Mouse (Mus musculus): ENCODE measurements at regions not wholly inside any gene's neighbourhood (a gene's known extent, or its start where the extent isn't known, plus 50 kb on each side); places are given as distances from the start of the nearest gene placed in this dataset.

- Histone ChIP-seq H3K27me3 (replicated peaks; ENCODE audit: control insufficient read depth, insufficient read depth, low read length) (no peaks in the 10 kb centered on the region), H3K27ac (ENCODE audit: insufficient read depth, low read depth, low read length) (no peak overlapping the region), H3K36me3 (ENCODE audit: control insufficient read depth, insufficient read depth, low read length) (no peaks in the 10 kb centered on the region), H3K4me3 (ENCODE audit: insufficient read depth, low read depth, low read length) (no peak overlapping the region), H3K4me1 (ENCODE audit: control insufficient read depth, insufficient read depth, low read length) (no peaks in the 10 kb centered on the region)
- DNase-seq = no peak
- TF ChIP-seq POLR2A (IDR thresholded peaks at IDR 0.05; ENCODE audit: low read depth, low read length) (no peak), CTCF (conservative IDR thresholded peaks at IDR 0.05; ENCODE audit: insufficient read depth, insufficient read length, low read depth, low read length) (no peak)
- WGBS = 81% methylated on average over 4 of the region's 4 CpGs
Measured at GRCm38 (mm10) chr13:83824926-83825325, 321.1 kb downstream of the Mef2c start.

DNA sequence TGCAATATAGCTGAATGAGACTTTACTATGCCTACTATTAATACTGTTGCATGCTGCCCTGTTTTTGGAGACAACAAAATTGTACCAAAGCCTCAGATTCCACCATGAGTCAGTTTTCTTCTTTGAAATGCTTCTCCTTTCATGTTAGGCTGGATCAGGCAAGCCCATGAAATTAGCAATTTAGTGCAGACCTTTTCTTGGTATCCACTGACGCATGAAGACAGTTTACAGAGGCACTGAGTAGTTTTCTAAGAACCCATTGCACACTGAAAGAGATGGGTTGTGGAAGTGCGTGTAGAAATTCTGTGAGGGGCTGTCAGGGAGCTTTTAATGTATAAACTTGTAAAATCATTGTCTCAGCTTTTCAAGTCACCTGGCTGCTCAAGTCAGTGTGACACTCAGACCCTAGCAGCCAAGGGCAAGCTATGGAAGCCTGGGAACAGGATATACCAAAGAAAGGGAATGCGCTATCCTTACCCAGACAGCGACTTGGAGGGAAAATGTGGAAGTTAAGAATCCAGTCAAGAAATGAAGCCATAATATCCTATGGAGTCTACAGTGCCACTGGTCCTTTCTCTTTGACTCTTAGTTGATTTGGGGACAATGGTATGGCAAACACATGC lies 323.1 kb downstream of the Mef2c start:
- no peak for TF ChIP-seq POLR2A (IDR thresholded peaks at IDR 0.05; ENCODE audit: low read depth, low read length)
- TF ChIP-seq CTCF (conservative IDR thresholded peaks at IDR 0.05; ENCODE audit: insufficient read depth, insufficient read length, low read depth, low read length) = no peak
- Histone ChIP-seq H3K4me1 (ENCODE audit: control insufficient read depth, insufficient read depth, low read length) (no peaks in the 10 kb centered on the region), H3K27ac (ENCODE audit: insufficient read depth, low read depth, low read length) (no peak overlapping the region), H3K4me3 (ENCODE audit: insufficient read depth, low read depth, low read length) (no peak overlapping the region), H3K27me3 (replicated peaks; ENCODE audit: control insufficient read depth, insufficient read depth, low read length) (no peaks in the 10 kb centered on the region), H3K36me3 (ENCODE audit: control insufficient read depth, insufficient read depth, low read length) (no peaks in the 10 kb centered on the region)
- DNase-seq = no peak
- 71% methylated on average over 4 of the region's 4 CpGs for WGBS

- H3K27me3 ChIP-seq (replicated peaks; ENCODE audit: control insufficient read depth, insufficient read depth, low read length) = no peaks in the 10 kb centered on the region
- TF ChIP-seq POLR2A (IDR thresholded peaks at IDR 0.05; ENCODE audit: low read depth, low read length) = no peak
- TF ChIP-seq CTCF (conservative IDR thresholded peaks at IDR 0.05; ENCODE audit: insufficient read depth, insufficient read length, low read depth, low read length) = no peak
- DNase-seq = no peak
- no peaks in the 10 kb centered on the region for H3K36me3 ChIP-seq (ENCODE audit: control insufficient read depth, insufficient read depth, low read length)
- H3K4me3 ChIP-seq (ENCODE audit: insufficient read depth, low read depth, low read length) = no peak overlapping the region
- no peaks in the 10 kb centered on the region for H3K4me1 ChIP-seq (ENCODE audit: control insufficient read depth, insufficient read depth, low read length)
- WGBS = 88% methylated on average over 6 of the region's 6 CpGs
- no peak overlapping the region for H3K27ac ChIP-seq (ENCODE audit: insufficient read depth, low read depth, low read length)
Measured at GRCm38 (mm10) chr13:83865932-83866685, 356.0 kb upstream of the Tmem161b start.

- TF ChIP-seq POLR2A (IDR thresholded peaks at IDR 0.05; ENCODE audit: low read depth, low read length) = no peak
- TF ChIP-seq CTCF (conservative IDR thresholded peaks at IDR 0.05; ENCODE audit: insufficient read depth, insufficient read length, low read depth, low read length) = no peak
- Histone ChIP-seq H3K27me3 (replicated peaks; ENCODE audit: control insufficient read depth, insufficient read depth, low read length) (no peaks in the 10 kb centered on the region), H3K36me3 (ENCODE audit: control insufficient read depth, insufficient read depth, low read length) (no peaks in the 10 kb centered on the region), H3K4me3 (ENCODE audit: insufficient read depth, low read depth, low read length) (no peak overlapping the region), H3K4me1 (ENCODE audit: control insufficient read depth, insufficient read depth, low read length) (no peaks in the 10 kb centered on the region), H3K27ac (ENCODE audit: insufficient read depth, low read depth, low read length) (no peak overlapping the region)
- DNase-seq = no peak
- WGBS = 35% methylated on average over 1 of the region's 1 CpGs
Measured at GRCm38 (mm10) chr13:83867211-83867610, 354.9 kb upstream of the Tmem161b start.

DNA sequence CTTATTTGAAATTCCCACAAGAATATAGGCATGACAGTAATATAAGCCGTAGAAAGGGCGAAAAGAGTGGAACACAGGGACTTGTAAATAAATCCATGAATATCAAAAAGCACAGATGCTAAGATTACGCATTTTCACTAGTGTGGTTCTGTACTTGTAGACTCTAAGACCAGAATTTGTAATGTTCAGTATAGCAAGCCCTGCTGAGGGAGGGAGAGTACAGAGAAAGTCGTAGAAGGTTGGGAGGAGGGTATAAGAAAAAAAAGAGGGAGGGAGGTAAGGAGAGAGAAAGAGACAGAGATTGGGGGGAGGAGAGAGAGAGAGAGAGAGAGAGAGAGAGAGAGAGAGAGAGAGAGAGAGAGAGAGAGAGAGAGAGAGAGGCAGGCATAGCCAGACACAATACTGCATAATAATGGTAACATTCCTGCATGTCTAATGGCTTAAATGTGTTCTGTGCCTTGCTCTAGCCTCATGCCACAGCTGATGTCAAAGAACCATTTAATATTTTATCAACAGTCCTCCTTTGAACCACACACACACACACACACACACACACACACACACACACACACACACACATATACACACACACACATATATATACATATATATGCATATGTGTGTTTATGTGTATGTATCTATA lies 354.1 kb upstream of the Tmem161b start:
- Histone ChIP-seq H3K27ac (ENCODE audit: insufficient read depth, low read depth, low read length) (no peak overlapping the region), H3K36me3 (ENCODE audit: control insufficient read depth, insufficient read depth, low read length) (no peaks in the 10 kb centered on the region), H3K4me3 (ENCODE audit: insufficient read depth, low read depth, low read length) (no peak overlapping the region), H3K4me1 (ENCODE audit: control insufficient read depth, insufficient read depth, low read length) (no peaks in the 10 kb centered on the region), H3K27me3 (replicated peaks; ENCODE audit: control insufficient read depth, insufficient read depth, low read length) (no peaks in the 10 kb centered on the region)
- no peak for DNase-seq
- TF ChIP-seq CTCF (conservative IDR thresholded peaks at IDR 0.05; ENCODE audit: insufficient read depth, insufficient read length, low read depth, low read length) (no peak), POLR2A (IDR thresholded peaks at IDR 0.05; ENCODE audit: low read depth, low read length) (no peak)
- WGBS = 77% methylated on average over 4 of the region's 4 CpGs

- TF ChIP-seq CTCF (conservative IDR thresholded peaks at IDR 0.05; ENCODE audit: insufficient read depth, insufficient read length, low read depth, low read length) (no peak), POLR2A (IDR thresholded peaks at IDR 0.05; ENCODE audit: low read depth, low read length) (no peak)
- WGBS = 57% methylated on average over 4 of the region's 4 CpGs
Measured at GRCm38 (mm10) chr13:83868922-83869321, 353.2 kb upstream of the Tmem161b start.

More at GRCm38 (mm10) chr13:83868922-83869321, 353.2 kb upstream of the Tmem161b start:
- DNase-seq = no peak
- Histone ChIP-seq H3K4me3 (ENCODE audit: insufficient read depth, low read depth, low read length) (no peak overlapping the region), H3K27ac (ENCODE audit: insufficient read depth, low read depth, low read length) (no peak overlapping the region), H3K27me3 (replicated peaks; ENCODE audit: control insufficient read depth, insufficient read depth, low read length) (no peaks in the 10 kb centered on the region), H3K36me3 (ENCODE audit: control insufficient read depth, insufficient read depth, low read length) (no peaks in the 10 kb centered on the region), H3K4me1 (ENCODE audit: control insufficient read depth, insufficient read depth, low read length) (no peaks in the 10 kb centered on the region)
